Mouse (Mus musculus): ENCODE data around the gene Birc5. TPM values are rescaled to one million over a fixed set of nuclear protein-coding genes. Genes with fewer than 3 reads are reported as not detected.
A peak's percentile ranks its signal among the peaks of the same experiment; 100 is the strongest.

Birc5 gene
- polyA plus RNA-seq, 1 experiment = 69.8 TPM

DNA sequence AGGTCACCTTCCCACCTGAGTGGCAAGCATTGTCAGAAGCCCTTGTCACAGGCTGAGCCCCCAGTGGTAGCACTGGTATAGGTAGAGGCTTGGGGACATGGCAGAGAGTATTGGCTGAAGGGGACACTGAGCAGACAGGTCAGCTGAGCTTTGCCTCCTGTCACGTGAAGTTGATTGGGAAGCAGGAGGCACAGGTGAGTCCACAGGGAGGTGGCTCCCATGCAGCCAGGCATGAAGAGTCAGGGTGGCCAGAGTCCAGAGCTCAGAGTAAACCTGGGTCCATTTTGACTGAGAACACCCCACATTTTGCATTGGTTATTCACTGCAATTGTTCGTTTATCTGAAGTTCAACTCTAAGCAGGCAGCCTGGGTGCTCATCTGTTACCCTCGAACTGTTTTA, 3.8 kb downstream of the Birc5 start:
- H3K9me3 ChIP-seq = 0 out of 2 replicates have a peak, but pooled peaks cover 3% of the 10 kb centered on the region
- no peak overlapping the region for H3K4me3 ChIP-seq (replicated peaks)
- TF ChIP-seq GATA1 (IDR thresholded peaks at IDR 0.05; ENCODE audit: borderline replicate concordance, low read length) = no peak
- TF ChIP-seq FLI1 (IDR thresholded peaks at IDR 0.05; ENCODE audit: low read length) = no peak
- no peaks in the 10 kb centered on the region for H3K27me3 ChIP-seq (replicated peaks)
- peaks cover 64% of the 10 kb centered on the region for H3K36me3 ChIP-seq (replicated peaks; ENCODE audit: low read length)
- peaks cover 38% of the 10 kb centered on the region for H3K4me1 ChIP-seq

DNA sequence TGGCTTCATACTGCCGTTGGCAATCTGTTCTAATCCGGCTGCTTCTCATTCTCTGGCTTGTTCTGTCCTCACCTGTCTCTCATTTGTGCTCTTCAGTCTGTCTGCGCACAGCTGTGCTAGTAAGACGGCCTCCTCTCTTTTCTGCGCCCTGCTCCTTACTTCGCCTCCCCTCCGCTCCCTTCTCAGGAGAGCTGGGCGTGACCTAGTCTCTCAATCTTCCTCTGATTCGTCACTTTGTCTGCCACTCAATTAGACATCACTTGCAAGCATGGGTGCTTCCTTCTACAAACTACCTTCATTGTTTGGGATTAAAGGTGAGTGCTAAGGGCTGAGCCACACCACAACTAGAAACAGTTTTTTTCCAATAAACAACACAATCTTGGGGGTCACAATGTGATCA, 5.2 kb downstream of the Birc5 start:
- Histone ChIP-seq H3K9me3 (0 out of 2 replicates have a peak, but pooled peaks cover 3% of the 10 kb centered on the region), H3K4me1 (peaks cover 28% of the 10 kb centered on the region), H3K27me3 (replicated peaks) (peaks cover 8% of the 10 kb centered on the region), H3K4me3 (replicated peaks) (no peak overlapping the region), H3K36me3 (replicated peaks; ENCODE audit: low read length) (peaks cover 71% of the 10 kb centered on the region)
- TF ChIP-seq GATA1 (IDR thresholded peaks at IDR 0.05; ENCODE audit: borderline replicate concordance, low read length) (no peak), FLI1 (IDR thresholded peaks at IDR 0.05; ENCODE audit: low read length) (no peak)

DNA sequence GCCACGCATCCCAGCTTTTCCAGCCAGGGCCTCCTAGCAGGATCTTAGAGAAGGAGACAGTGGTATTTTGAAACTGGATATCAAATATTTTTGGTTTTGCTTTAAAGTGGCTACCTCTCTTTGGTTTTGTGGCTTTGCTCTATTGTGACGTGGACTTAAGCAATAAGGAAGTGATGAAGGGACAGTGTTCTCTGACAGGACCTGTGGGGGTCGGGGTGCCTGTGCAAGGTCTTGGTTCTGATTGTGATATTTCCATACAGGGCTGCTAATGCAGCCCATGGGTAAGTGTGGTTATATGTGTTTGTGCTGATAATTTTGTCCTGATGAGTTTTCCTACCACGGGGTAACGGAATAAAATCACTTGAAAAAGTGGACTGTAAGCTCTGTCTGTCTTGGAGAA, 6.3 kb downstream of the Birc5 start:
- peaks cover 71% of the 10 kb centered on the region for H3K36me3 ChIP-seq (replicated peaks; ENCODE audit: low read length)
- H3K4me1 ChIP-seq = peaks cover 23% of the 10 kb centered on the region
- H3K27me3 ChIP-seq (replicated peaks) = peaks cover 19% of the 10 kb centered on the region
- H3K9me3 ChIP-seq = 0 out of 2 replicates have a peak, but pooled peaks cover 3% of the 10 kb centered on the region
- no peak overlapping the region for H3K4me3 ChIP-seq (replicated peaks)
- no peak for TF ChIP-seq GATA1 (IDR thresholded peaks at IDR 0.05; ENCODE audit: borderline replicate concordance, low read length)
- TF ChIP-seq FLI1 (IDR thresholded peaks at IDR 0.05; ENCODE audit: low read length) = no peak

DNA sequence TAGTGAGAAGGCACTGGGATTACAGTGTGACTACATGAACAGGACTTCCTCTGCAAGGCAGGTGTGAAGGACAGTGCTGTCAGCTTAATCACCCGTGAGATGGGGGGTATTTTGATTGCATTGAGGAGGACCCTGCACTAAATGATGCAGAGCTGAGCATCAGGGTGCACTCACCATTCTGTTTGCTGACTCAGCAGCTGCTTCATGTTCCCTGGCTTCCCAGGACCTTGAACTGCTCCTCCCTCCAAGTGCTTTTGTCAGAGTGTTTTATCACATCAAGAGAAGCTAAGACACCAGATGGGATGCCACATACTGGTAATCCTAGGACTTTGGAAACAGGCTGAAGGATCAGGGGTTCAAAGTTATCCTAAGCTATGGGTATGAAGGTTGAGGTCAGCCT, 6.9 kb downstream of the Birc5 start:
- H3K4me3 ChIP-seq (replicated peaks) = no peak overlapping the region
- H3K4me1 ChIP-seq = peaks cover 24% of the 10 kb centered on the region
- 0 out of 2 replicates have a peak, but pooled peaks cover 3% of the 10 kb centered on the region for H3K9me3 ChIP-seq
- peaks cover 26% of the 10 kb centered on the region for H3K27me3 ChIP-seq (replicated peaks)
- TF ChIP-seq FLI1 (IDR thresholded peaks at IDR 0.05; ENCODE audit: low read length) (no peak), GATA1 (IDR thresholded peaks at IDR 0.05; ENCODE audit: borderline replicate concordance, low read length) (no peak)
- peaks cover 70% of the 10 kb centered on the region for H3K36me3 ChIP-seq (replicated peaks; ENCODE audit: low read length)

DNA sequence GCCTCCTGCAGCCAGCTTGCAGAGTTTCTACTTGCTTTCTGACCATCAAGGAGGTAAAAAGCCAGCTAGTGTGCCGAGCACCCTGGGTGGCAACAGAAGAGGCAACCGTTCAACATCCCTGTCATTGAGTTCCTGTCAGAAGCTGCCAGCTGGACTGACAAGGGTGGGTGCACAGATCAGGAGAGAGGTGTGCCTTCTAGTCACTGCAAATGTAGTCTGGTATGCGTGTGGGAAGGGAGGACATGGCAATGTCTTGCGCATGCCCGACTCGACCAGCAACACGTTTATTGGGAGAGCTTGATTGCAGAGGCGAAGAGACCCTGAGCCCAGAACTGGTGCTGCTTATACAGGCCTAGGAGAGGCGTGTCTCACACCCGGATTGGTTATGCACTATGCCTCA, 8.4 kb downstream of the Birc5 start:
- Histone ChIP-seq H3K4me1 (peaks cover 31% of the 10 kb centered on the region), H3K36me3 (replicated peaks; ENCODE audit: low read length) (peaks cover 57% of the 10 kb centered on the region), H3K27me3 (replicated peaks) (peaks cover 40% of the 10 kb centered on the region), H3K4me3 (replicated peaks) (no peak overlapping the region), H3K9me3 (0 out of 2 replicates have a peak, but pooled peaks cover 3% of the 10 kb centered on the region)
- TF ChIP-seq FLI1 (IDR thresholded peaks at IDR 0.05; ENCODE audit: low read length) (no peak), GATA1 (IDR thresholded peaks at IDR 0.05; ENCODE audit: borderline replicate concordance, low read length) (no peak)

DNA sequence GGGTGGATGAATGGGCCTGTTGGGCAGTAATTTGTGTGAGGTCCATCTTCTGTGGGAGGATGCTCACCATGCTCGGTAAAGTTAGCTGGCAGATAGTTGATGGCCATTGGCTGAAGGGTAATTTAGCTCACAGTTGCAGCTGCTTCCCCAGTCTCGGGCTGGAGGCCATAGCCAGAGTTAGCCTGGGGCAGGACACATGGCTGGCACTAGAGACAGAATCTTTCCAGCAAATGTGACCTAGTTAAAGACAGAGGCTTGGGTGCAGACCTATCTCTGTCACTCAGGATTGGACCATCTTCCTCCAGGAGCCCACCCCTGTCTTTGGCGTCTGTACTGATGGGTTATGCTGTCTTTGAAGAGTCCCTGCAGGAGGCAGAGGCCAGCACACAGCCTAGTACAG, 9.3 kb downstream of the Birc5 start:
- peaks cover 48% of the 10 kb centered on the region for H3K27me3 ChIP-seq (replicated peaks)
- no peak overlapping the region for H3K4me3 ChIP-seq (replicated peaks)
- peaks cover 38% of the 10 kb centered on the region for H3K4me1 ChIP-seq
- 0 out of 2 replicates have a peak, but pooled peaks cover 3% of the 10 kb centered on the region for H3K9me3 ChIP-seq
- TF ChIP-seq FLI1 (IDR thresholded peaks at IDR 0.05; ENCODE audit: low read length) (no peak), GATA1 (IDR thresholded peaks at IDR 0.05; ENCODE audit: borderline replicate concordance, low read length) (no peak)
- peaks cover 48% of the 10 kb centered on the region for H3K36me3 ChIP-seq (replicated peaks; ENCODE audit: low read length)

DNA sequence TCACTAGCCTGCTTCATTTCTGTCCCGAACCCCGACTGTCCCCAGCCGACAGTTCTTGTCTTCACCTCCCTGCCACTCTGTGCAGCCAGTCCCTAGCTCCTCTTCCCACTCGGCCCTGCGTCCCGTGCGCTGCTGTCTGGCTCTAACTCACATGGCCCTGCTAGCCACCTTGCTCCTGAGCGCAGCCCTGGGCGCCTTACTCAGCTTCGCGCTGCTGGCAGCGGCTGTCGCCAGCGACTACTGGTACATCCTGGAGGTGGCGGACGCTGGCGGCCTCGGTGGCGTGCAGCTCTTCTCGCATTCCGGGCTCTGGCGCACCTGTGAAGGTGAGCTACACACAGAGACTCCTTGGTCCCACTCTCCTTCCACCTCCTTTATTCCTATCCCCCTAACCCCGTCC, 11.6 kb downstream of the Birc5 start, which contains the start of gene Tmem235:
Gene Tmem235, plus strand, starts transcription at position 152 of the 400 bp plus-strand sequence.
- TF ChIP-seq GATA1 (IDR thresholded peaks at IDR 0.05; ENCODE audit: borderline replicate concordance, low read length) (no peak), FLI1 (IDR thresholded peaks at IDR 0.05; ENCODE audit: low read length) (no peak)
- peaks cover 53% of the 10 kb centered on the region for H3K4me1 ChIP-seq
- H3K36me3 ChIP-seq (replicated peaks; ENCODE audit: low read length) = peaks cover 28% of the 10 kb centered on the region
- H3K9me3 ChIP-seq = 0 out of 2 replicates have a peak, but pooled peaks cover 3% of the 10 kb centered on the region
- peaks cover 69% of the 10 kb centered on the region for H3K27me3 ChIP-seq (replicated peaks)
- H3K4me3 ChIP-seq (replicated peaks) = peak within 1 kb of the TSS; percentile 67

DNA sequence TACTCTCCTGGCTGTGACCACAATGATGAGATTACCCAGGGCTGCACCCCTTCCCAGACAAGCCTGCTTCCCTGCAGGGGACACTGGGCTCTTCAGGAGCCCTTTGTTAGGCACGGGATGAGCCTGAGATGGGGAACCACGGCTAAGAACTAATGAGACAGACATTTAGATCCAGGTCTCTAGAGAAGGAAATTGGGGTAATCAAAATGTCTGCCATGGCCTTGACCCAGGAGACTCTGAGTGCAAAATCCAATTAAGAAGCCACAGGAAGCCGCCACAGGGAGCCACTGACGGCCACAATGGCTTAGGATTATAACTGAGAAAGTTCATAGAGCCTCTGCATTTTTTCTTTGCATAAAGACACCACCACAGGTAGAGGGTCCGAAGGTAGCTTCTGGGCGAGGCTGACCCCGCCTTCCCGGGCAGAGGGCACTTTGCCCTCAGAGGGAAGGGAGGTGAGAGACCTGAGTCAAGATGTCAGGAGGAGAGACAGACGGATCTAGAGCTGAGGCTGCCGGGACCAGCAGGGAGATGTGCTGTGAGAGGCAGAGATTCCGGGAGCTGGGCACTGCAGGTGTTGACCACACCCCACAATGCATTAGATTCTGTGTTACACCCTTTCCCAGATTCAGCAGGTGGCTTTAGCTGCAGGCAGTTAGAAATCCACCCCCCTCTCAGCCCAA, 14.3 kb downstream of the Birc5 start:
- Histone ChIP-seq H3K27me3 (replicated peaks) (peaks cover 90% of the 10 kb centered on the region), H3K4me1 (peaks cover 46% of the 10 kb centered on the region), H3K36me3 (replicated peaks; ENCODE audit: low read length) (peaks cover 17% of the 10 kb centered on the region), H3K9me3 (no peaks in the 10 kb centered on the region), H3K4me3 (replicated peaks) (no peak overlapping the region)
- TF ChIP-seq FLI1 (IDR thresholded peaks at IDR 0.05; ENCODE audit: low read length) = no peak

DNA sequence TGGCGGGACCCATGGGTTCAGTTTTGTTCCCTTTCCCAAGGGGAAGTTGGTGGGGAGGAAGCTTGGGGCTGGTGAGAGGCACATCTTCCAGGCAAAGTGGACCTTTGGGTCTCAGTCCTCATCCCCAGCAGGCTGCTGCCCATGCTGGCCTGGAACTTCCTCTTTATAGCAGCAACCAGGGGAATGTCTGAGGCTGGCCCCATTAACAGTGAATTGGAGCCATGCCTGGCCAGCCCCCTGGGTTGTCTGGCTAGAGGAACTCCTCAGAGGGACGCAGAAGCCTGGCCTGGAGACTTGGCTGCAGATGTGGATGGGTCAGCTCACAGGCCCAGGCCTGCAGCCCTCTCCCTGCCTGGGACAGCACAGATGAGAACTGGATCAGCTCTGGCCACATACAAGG, 15.8 kb downstream of the Birc5 start:
- Histone ChIP-seq H3K4me3 (replicated peaks) (no peak overlapping the region), H3K4me1 (peaks cover 46% of the 10 kb centered on the region), H3K36me3 (replicated peaks; ENCODE audit: low read length) (peaks cover 26% of the 10 kb centered on the region), H3K27me3 (replicated peaks) (peaks cover 82% of the 10 kb centered on the region), H3K9me3 (no peaks in the 10 kb centered on the region)
- TF ChIP-seq FLI1 (IDR thresholded peaks at IDR 0.05; ENCODE audit: low read length) = no peak

DNA sequence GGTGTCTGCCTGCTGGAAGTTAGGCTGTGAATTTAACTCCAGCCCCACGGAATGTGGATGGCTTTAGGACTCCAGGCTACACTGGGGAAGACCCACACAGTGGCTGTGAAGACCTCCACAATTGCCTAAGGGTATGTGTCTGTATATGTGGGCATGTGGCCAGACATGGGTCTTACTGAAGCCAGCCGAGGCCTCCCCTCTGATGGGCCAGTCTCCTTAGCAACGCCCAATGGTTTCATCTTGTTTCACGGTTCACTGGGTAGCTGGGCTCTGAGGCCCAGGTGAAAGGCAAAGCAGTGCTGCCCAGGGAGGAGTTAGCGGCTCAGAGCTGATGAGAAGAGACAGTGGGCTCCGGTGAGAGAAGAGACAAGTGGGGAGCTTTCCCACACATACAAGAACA, 16.9 kb downstream of the Birc5 start:
- H3K36me3 ChIP-seq (replicated peaks; ENCODE audit: low read length) = peaks cover 30% of the 10 kb centered on the region
- no peaks in the 10 kb centered on the region for H3K9me3 ChIP-seq
- H3K27me3 ChIP-seq (replicated peaks) = peaks cover 70% of the 10 kb centered on the region
- TF ChIP-seq FLI1 (IDR thresholded peaks at IDR 0.05; ENCODE audit: low read length) = no peak
- no peak for TF ChIP-seq GATA1 (IDR thresholded peaks at IDR 0.05; ENCODE audit: borderline replicate concordance, low read length)
- no peak overlapping the region for H3K4me3 ChIP-seq (replicated peaks)
- H3K4me1 ChIP-seq = peaks cover 43% of the 10 kb centered on the region

All from megakaryocyte, embryonic 14.5 days (primary cell).